Mouse (Mus musculus): ENCODE data around the gene Disp1.

Disp1 gene

GRCm38 (mm10) chr1:183086843-183087242, 134.5 kb downstream of the Disp1 start:
- no peak for DNase-seq (ENCODE audit: low spot score in 2 of 2)

DNA sequence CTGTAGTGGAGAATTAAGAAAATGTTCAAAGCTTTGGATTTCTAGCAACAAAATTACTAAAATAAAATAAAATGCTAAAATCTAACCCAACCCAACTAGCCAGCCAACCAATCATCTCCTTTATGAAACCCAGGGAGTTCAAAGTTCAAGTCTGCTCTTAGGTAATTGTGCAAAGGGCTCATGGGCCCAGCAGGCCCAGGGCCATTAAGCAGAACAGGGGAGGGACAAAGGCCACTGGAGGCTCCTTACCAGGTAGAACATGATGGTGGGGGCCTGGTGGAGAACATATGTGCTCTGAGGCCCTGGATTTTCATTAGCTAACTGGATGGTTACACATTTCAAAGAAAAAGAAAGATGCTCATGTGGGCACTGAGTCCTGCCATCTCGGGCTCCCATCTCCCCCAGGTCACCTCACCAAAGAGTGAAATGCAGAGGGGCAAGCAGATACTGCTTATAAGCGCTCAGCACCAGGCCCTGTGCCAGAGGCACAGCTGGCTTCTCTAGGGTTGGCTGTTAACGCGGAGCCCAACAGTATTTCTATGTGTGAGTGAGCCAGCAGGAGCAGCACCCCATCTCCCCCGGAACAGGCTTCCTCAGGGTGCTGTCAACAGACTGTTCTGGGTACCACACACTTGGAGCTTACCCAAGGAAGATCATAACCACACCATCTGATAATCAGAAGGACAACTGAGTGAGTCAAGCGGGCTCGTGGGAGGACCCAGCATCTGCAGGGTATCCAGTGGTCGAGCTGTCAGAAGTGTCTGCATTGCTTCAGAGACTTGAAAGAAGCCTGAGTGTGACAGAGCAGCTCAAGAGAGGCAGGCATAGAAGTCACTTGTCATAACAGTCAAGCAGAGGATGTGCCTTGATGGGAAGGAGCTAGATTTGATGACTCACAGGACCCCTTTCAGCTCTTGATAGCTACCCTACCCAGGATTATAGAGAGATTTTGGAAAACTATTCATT, 137.0 kb downstream of the Disp1 start:
- no peak for DNase-seq (ENCODE audit: low spot score in 2 of 2)

DNA sequence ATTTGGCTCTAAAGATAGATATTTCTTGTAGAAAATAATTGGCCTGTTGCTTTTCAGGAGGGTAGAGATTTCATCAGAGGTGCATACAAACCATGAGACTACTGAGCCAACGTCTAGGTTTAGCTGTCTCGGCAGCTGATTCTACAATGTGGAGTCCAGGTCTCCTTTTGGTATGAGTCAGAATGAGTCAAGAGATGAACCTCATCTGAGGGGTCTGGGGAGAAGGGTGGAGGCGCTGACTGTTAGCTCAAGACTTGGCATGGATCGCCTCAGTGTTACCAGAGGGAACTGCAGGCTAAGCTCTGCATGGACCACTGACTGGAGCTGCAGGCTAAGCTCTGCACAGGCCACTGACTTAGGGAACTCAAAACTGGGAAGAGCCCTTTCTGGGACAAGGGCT, 138.9 kb downstream of the Disp1 start:
- DNase-seq (ENCODE audit: low spot score in 2 of 2) = no peak

DNA sequence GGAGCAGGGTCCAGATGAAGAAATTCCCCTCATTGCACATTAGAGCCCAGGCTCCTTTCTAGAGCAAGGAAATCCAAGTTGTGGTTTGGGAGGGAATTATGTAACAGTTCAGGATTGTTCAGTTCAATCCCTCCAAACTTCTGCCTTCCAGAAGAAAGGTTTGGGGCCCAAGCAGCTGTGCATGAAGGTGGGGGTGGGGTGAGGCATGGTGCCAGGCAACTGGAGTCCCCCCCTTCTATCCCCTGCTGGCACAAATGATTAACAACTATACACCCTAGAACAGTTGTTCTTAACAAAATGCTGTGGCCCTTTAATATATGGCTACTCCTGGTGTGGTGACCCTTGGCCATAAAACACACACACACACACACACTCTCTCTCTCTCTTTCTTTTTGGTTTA, 140.2 kb downstream of the Disp1 start:
- DNase-seq (ENCODE audit: low spot score in 2 of 2) = no peak

DNA sequence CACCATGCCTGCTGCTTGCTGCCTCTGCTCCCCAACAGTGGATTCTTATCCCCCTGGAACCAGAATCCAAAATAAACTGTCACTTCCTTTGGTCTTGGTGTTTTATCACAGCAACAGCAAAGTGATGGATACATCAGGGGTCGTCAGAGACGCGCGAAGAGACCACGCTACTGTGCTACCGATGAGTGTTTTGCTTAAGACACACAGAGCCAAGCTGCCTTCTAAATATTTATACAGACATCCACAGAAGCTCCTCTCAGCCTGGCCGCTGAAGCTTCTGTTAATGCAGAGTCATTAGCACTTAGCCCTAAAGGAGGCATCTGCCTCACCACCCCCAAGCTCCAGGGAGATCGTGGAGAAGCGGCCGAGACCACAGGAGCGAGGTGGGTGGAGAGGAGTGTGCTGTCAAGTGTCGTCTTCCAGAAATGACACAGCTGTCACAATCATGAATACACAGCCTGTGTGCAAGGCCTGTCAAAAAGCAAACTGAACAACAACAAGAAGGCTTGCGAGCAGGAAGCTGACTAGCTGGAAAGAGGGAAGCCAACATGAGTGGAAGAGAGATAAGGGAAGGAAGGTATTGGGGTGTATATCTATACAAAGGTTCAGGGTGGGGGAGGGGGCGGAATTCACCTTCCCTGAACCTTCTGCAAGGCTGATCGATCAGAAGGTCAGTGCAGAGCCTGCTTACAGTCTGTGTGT, 146.1 kb downstream of the Disp1 start:
- DNase-seq (ENCODE audit: low spot score in 2 of 2) = peak in 1 of 2 experiments; percentile 25

DNA sequence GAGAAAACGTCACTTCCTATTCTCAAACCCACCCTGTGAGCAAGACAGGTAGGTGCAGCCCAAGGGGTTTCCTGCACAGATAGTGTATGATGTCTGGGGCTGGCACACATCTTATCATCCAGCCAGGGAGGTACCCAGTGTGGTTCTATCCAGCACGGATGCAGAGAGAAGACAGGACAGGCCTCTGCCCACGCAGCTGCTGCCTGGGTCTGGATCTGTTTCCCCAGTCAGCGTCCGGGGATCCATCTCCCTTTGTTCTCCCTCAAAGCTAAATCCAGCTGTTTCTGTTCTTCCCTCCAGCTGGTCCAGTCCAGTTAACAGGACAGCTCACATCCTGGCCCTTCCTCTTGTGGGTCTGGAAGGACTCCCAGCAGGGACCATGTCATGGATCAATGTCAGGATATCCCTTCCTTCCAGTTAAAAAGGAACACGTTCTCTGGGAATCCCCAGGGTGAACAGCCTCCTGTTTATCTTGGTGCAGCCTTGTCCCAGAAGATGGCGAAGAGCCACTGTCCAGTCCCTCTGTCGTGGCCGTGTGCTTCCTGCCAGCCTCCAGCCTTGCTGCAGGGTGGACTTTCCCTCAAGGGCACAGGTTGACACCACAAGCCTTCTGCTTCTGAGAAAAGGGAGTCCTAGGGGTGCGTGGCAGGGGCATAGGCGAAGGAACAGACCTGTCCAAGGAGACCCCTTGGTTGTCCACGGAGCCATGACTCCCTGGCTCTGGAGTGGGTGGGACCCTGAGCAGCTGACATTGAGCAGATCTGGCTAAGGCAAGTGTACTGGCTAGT, 148.9 kb downstream of the Disp1 start:
- no peak for DNase-seq (ENCODE audit: low spot score in 2 of 2)

GRCm38 (mm10) chr1:183069954-183070649, 151.2 kb downstream of the Disp1 start:
- no peak for DNase-seq (ENCODE audit: low spot score in 2 of 2)

DNA sequence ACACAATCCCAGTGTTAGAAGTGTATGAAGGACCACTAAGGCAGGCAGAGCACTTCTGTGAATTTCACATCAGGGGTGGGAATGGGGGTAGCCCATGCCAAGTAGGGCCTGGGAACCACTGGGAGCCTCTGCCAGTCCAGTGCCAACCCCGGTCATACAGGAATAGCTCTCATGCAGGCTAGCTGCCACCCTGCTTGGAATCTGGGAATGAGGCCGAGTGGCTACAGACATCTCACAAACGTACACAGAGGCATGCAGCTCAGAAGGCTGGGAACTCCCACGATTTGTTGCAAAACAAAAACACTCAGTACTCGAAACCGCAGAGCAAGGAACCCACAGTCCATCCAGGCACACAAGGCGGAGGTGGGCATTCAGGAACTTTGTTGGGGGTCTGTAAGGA, 153.5 kb downstream of the Disp1 start:
- no peak for DNase-seq (ENCODE audit: low spot score in 2 of 2)

- no peak for DNase-seq (ENCODE audit: low spot score in 2 of 2)
These were observed 154.3 kb downstream of the Disp1 start for GRCm38 (mm10) chr1:183066981-183067380.

DNA sequence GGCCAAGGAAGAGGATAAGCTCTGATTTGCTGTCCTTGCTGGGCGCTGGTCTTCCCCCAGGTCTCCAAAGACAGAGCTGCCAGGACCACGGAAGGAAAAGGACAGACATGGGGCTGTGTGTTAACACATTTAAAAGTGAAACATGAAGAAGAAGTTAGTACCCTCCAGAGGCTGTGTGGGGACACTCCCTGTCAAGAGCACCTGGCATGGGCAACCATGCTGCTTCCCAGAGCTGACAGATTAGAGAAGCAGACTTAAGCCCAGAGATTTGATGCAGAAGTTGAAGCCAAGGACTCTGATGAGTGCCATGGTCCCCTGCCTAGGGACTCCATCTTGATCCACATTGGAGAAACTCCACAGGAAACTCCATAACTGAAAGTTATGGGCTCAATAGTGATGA, 160.7 kb downstream of the Disp1 start:
- no peak for DNase-seq (ENCODE audit: low spot score in 2 of 2)

DNA sequence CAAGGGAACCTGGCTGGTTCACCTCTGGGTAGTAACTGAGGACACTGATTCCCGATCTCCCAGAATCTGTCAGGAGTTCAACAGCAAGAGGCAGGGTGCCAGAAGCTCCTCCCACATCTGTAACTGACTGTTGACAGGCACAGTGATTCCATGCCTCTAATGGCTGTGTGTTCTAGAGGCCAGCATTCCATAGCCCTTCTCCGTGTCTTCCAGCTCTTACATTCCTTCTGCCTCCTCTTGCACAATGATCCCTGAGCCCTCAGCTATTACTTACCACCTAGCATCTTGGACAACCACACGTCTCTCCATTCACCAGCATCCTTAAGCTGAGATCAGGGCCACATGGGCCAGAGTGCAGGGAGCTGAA, 165.1 kb downstream of the Disp1 start:
- no peak for DNase-seq (ENCODE audit: low spot score in 2 of 2)

DNA sequence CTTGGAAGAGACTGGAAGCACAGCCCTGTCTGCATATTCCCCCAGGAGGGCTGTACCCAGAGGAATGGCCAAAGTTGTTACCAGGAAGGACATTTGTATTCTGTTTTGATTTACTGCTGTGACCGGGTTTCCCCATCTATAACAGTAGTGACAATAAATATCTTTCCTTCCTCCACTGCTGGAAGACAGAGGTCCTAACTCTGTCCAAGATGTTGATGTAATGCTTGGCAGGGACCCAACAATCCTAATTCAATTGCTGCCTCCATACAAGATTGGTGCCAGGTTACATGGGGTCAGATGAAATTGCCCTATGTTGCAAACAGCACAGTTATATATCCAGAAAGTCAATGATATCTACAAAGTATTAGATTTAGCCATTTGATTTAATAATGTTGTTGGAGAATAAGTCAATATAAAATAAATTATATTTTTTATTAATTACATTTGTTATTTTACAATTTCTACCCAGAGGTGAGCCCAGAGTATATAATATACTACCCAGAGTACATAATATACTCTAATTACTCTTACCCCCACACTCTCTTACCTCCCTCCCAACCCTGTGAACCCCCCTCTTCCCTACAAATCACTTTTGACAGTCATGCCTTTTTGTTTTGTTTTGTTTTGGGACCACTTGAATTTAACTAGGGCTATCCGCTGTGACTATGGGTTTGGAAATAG, 165.6 kb downstream of the Disp1 start:
- DNase-seq (ENCODE audit: low spot score in 2 of 2) = no peak

- DNase-seq (ENCODE audit: low spot score in 2 of 2) = no peak
These were observed 168.7 kb downstream of the Disp1 start for GRCm38 (mm10) chr1:183052663-183053062.

GRCm38 (mm10) chr1:183049295-183049694, 172.0 kb downstream of the Disp1 start:
- no peak for DNase-seq (ENCODE audit: low spot score in 2 of 2)

GRCm38 (mm10) chr1:183047913-183048523, 173.3 kb downstream of the Disp1 start:
- no peak for DNase-seq (ENCODE audit: low spot score in 2 of 2)

GRCm38 (mm10) chr1:183047191-183047912, 174.0 kb downstream of the Disp1 start:
- DNase-seq (ENCODE audit: low spot score in 2 of 2) = no peak

DNA sequence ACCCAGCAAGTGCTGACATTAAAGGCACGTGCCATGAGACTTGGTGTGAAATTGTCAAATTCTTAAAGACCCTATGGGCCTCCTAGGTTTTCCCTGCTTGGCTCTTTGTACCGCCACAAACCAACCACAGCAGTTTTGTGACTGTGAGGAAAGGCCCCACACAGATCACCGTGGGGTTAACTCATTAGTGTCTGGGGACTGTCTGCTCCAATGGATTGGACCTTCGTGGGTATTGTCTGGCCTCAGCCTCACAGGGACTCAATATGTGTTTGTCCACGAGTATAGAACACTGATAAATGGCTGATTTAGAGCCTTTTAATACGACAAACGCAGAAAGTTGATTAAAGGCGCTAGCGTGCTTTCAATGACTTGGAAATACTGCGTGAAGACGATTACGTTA, 175.2 kb downstream of the Disp1 start:
- DNase-seq (ENCODE audit: low spot score in 2 of 2) = no peak

DNA sequence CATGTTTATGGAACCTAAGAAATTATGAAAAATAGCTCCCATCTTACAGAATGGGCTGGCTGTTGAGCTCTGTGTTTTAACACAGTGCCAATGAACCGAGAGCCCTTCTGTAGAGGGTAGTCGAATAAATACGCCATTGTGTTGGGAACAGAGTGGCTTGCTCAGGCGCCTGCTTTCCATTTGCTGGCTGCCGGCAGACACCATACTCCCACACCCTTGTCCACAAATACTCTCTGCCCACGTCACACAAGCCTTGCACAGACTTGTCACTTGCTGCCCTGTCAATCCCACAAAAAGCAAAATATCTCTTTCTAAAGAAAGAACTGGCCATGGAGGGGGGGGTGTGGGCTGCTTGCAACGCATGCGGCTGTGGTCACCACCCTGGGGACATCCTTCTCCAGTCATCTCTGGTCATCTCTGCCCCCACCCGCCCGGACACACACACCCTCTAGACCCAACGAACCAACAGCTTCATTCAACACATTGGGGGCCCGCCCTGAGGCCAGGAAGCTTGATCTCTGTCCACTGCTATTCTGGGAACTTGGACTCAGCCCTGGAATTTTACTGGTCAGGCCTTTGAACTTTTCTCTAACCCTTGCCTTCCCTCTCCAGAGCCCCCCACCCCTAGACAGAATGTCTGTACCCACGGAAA, 178.0 kb downstream of the Disp1 start:
- DNase-seq (ENCODE audit: low spot score in 2 of 2) = no peak

DNA sequence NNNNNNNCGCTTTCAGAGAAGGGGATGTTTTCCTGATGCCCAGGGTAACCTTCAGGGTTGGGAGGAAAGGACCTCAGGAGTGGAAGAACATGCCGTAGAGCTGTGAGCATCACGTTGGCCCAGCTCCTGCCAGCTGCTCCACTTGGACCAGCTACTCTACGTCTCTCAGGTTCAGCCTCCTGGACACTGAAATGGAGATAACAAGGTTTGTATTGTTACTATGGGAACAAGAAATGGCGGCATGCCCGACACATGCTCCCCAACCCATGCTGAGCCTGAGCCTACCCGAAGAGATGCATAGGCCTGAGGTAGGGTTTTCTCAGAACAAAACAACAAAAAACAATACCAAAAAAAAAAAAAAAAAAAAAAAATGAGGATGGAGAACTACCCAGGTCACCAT, 179.6 kb downstream of the Disp1 start:
- no peak for DNase-seq (ENCODE audit: low spot score in 2 of 2)
